Mouse (Mus musculus): ENCODE data around the gene Knstrn.

The Knstrn gene

DNA sequence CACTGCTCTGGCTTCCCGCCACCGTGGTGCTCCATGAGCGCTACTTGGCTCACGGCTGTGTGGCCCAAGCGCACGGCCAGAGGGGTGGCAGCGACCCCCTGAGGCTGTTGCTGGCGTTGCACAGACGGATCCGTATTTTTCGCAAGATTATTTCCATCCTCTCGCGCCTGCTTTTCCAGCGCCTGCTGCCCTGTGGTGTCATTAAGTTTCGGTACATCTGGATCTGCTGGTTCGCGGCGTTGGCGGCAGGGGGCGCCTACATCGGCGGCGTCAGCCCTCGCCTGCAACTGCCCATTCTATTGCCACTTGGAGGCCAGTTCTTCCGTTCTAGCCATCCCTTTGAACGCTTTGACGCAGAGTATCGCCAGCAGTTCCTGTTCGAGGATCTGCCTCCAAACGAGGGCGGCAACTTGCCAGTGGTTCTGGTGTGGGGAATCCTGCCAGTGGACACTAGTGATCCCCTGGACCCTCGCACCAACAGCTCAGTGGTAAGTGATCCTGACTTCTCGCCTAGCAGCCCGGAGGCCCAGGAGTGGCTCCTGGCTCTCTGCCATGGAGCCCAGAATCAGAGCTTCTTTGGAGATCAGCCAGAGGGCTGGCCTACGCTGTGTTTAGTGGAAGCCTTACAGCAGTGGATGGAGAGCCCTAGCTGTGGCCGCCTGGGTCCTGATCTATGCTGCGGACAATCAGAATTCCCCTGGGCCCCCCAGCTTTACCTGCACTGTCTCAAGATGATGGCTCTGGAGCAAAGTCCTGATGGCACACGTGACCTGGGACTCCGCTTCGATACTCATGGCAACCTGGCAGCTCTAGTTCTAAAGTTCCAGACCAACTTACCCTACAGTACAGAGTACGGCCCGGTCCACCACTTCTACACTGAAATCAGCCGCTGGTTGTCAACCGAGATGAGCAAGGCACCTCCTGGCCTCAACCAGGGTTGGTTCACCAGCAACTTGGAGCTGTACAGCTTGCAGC lies 23.0 kb upstream of the Knstrn start:
- peak; percentile 76 for DNase-seq

DNA sequence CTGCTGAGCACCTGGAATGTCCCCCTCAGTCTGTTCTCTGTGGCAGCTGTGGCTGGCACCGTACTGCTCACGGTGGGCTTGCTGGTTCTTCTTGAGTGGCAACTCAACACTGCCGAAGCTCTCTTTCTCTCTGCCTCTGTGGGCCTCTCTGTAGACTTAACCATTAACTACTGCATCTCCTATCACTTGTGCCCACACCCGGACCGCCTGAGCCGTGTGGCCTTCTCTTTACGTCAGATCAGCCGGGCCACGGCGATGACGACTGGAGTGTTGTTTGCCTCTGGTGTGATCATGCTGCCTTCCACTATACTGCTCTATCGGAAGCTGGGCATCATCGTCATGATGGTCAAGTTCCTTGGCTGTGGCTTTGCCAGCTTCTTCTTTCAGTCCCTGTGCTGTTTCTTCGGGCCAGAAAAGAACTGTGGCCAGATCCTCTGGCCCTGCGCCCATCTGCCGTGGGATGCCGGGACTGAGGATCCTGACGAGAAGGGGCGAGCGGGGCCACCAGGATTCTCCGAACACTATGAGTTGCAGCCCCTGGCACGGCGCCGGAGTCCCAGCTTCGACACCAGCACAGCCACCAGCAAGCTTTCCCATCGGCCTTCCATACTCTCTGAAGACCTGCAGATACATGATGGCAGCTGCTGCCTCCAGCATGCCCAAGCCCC lies 22.1 kb upstream of the Knstrn start:
- no peak for DNase-seq

GRCm38 (mm10) chr2:118792259-118792613 lies 21.6 kb upstream of the Knstrn start:
- DNase-seq, result no peak

DNA sequence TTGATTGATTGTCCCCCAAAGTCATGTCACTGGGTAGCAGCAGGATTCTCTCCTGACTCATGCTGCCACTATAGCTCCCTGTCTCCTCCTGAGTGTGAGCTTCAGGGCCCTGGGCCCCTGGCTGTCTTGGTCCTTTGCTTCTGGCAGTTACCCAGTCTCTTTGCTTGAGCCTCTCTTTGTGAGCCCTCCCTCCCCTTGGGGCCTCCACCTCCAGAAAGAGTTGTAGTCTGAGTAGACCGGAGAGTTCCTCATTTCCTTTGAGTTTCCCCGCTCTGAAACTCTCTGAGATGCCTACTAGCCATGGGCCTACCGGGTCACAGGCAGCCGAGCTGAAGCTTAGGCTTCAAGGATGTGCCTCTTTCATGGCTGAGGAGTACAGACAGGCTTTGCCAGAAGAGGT lies 20.2 kb upstream of the Knstrn start:
- no peak for DNase-seq

- no peak for DNase-seq
Observed at GRCm38 (mm10) chr2:118802542-118803118, 11.2 kb upstream of the Knstrn start.

DNA sequence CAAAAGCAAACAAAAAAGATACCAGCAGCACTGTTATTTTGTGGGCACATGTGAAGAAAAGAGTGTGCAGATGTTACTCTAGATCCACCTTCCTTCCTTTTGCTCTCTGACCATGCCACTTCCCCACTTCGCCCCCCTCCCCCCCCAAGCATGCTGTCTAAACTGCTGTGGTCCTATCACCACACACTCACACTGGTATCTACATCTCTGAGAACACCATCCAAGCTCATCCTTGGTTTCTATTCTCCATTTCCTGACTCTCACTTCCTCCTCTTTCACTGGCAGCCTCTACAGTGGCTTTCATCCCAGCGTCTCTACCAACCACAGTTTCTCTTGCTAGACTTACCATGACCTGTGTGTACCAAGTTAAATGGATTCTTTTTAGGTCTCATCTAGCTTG lies 9.3 kb upstream of the Knstrn start:
- DNase-seq, result no peak

DNA sequence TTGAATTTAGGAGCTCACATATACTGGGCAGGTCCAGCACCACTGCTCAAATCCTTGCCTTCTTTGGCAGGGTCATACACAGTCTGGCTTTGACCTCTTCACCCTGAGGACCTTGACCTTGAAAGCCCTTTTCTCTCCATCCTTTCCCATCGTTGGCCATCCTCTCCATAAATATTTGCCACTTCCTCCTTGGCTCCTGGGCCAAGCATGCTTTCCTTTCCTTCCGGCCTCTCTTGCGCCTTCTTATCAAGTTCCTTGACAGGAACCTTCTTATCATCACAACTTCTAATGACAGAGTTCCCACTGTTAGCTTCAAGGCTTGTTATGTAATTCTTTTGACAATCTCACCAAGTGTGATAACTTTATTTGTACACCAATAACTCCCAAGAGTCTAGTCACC lies 8.7 kb upstream of the Knstrn start:
- no peak for DNase-seq

GRCm38 (mm10) chr2:118805756-118806155 lies 8.0 kb upstream of the Knstrn start:
- no peak for DNase-seq

DNA sequence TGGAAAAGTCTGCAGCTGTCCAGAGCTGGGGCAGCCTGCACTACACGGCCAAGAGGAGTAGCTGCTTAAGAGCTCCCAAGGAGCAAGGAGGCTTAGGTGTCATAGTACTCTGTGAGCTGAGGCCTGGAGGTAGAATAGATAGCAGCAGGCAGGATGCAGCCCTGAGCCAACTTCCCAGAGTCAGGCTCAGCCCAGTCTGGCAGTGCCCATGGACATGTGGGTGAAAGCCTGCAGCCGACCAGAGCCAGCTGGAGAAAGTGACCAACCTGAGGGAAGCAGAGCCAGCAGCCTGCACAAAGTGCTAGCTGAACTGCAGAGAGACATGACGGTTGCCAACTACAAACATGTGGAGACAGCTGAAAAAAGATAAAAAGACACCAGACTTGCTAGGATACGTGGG lies 6.9 kb upstream of the Knstrn start:
- peak in 1 of 2 experiments; percentile 52 for DNase-seq

- DNase-seq, result no peak
Observed at GRCm38 (mm10) chr2:118810861-118811260, 2.9 kb upstream of the Knstrn start.

DNA sequence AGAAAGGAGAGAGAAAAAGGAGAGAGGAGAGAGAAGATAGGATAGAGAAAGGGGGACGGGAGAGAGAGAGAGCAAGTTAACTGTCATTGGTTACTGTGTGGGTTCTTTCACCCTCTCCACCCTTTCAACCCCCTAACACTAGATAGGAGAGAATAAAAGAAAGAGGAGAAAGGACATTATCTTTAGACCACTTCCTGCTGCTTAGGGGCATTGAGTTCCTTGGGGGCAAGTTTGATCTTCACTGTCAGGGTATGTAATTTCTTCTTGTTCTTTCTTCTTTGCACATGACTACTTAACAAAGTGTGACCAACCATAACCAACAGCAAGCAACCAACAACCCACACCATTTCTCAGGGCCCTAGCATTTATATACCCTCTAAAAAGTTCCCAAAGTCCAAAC lies 1.1 kb upstream of the Knstrn start:
- no peak for DNase-seq

DNA sequence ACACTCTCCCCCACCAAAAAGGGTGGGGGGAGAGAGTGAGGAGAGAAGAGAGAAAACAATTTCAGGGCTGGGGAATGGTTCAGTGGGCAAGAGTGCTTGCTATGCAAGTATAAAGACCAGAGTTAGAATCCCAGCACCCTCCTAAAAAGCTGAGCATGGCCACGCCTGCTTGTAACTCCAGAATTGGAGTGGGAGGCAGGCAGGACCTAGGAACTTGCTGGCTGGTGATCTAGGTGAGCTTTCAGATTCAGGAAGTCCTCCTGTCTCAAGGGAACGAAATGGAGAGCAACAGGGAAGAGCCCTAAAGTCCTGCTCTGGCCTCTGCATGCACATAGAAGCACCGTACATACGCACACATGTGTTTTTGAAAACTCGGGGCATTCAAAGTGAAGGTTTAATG lies 9.0 kb downstream of the Knstrn start:
- no peak for DNase-seq

DNA sequence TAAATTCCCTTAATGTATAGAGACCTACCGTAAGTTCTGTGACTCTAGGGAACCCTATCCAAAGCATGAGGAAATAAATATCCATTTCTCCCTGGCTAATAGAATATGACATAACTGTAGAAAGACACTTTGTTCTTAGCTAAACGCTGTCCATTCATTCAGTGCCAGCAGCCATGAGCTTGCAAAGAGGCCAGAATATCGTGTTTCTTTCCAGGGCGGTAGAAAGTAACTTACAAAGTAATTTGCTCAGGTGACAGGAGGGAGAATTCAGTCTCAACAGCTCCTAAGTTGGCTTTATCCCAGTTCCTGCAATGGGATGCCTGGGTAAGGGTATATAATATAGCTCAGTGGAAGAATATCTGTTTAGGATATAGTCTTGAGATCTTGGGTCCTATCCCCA lies 10.6 kb downstream of the Knstrn start:
- DNase-seq, result no peak

GRCm38 (mm10) chr2:118829096-118829495 lies 15.3 kb downstream of the Knstrn start:
- no peak for DNase-seq

- DNase-seq, result no peak
Observed at GRCm38 (mm10) chr2:118834061-118834460, 20.3 kb downstream of the Knstrn start.

DNA sequence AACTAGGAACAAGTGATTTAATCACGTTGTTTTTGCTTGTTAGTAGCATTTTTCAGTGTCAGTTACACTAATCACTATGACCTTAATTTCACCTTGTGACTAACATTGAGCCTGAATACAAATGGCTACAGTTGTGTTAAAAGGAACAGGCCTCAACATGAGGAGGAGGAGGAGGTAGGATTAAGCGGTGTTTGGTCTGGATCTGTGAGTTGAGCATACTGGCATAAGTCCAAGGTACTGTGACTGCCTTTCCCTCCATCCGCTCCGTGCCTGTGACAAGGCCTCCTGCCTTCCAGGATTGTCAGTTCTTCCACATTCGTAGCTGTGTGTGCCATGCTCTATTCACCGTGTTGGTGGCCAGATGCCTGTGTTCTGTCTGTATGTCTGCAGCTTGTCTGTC lies 21.3 kb downstream of the Knstrn start:
- no peak for DNase-seq

GRCm38 (mm10) chr2:118838330-118838729 lies 24.5 kb downstream of the Knstrn start:
- no peak for DNase-seq

GRCm38 (mm10) chr2:118841186-118841585 lies 27.4 kb downstream of the Knstrn start:
- DNase-seq, result no peak

DNA sequence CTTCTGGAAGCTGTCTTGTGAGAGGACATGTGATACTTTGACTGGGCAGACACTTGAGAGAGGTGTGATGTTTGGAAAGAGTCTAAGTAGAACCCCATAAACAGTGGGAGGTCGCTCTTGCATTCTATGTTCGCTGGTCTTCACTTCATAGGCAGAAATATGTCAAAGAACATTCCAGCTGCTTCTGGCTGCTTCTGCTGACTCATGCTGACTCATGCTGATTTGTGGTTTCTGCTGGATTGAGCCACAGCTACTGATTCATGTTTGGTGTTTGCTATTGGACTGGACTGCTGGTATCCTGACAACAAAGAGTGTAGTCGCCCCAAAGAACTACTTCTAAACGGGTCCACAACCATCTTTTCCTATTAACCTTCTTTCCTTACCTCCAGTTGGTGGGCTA lies 28.0 kb downstream of the Knstrn start:
- DNase-seq, result no peak

GRCm38 (mm10) chr2:118844427-118844826 lies 30.6 kb downstream of the Knstrn start:
- peak; percentile 28 to 65 for DNase-seq

DNA sequence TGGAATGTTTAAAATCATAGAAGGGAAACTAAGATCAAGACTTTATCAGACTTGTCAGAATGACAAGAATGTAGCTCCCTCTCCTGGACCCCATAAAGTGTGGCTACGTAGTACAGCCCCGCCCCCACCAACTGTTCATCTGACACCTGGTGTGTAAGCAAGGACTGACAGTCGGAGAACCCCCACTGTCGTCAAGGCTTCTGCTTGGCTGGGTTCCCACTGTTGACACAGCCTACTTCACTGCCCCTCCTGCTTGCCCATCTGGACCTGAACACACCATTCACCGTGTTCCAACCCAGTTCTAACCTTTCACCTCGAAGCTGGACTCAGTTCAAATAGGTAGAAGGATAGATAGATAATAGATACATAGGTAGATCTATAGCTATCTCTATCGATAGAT lies 32.4 kb downstream of the Knstrn start:
- DNase-seq, result peak; percentile 63 to 84

DNA sequence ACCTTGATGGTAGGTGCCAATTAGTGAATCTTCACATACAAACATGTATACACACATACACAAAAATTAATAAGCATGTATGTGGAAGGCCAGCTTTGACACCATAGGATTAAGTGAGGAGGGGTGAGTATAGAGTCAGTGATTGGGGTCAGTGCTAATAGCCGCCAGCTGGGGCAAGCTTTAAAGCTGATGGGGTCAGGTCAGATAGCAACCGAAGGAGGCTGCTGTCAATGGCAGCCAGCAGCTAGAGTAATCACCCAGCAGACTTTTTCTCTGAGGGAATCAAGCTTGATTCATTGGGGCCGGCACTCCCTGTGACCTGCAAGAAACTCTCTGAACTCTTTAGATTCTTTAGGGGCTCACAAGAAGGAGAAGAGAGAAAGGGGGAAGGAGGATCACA lies 38.0 kb downstream of the Knstrn start:
- DNase-seq, result no peak

GRCm38 (mm10) chr2:118861454-118862339 lies 47.9 kb downstream of the Knstrn start, which contains the start of gene Ivd:
Ivd (plus strand) TSS chr2:118861954.
- peak; percentile 97 to 99 for DNase-seq
